Mouse (Mus musculus) liver, adult (tissue): ENCODE measurements around the gene Ppp1r37.

ENCODE experiments used
- GATA4 ChIP-seq: IDR thresholded peaks from 2 replicates; pipeline ENCODE4 v1.6.1; 2014; ENCODE audit warnings: mild to moderate bottlenecking, low read length; ENCODE audit not compliant: insufficient replicate concordance

The Ppp1r37 gene

GRCm38 (mm10) chr7:19562643-19563410 is at the start of gene Ppp1r37:
Gene Ppp1r37 (minus strand): TSS chr7:19563076.
- no peak for TF ChIP-seq GATA4

GRCm38 (mm10) chr7:19610969-19611368 is 48.1 kb upstream of the Ppp1r37 start:
- TF ChIP-seq GATA4: no peak

- TF ChIP-seq GATA4: no peak
These were observed 46.9 kb upstream of the Ppp1r37 start for GRCm38 (mm10) chr7:19609641-19610332.

GRCm38 (mm10) chr7:19607291-19607690 is 44.4 kb upstream of the Ppp1r37 start:
- TF ChIP-seq GATA4: no peak

- no peak for TF ChIP-seq GATA4
These were observed 41.2 kb upstream of the Ppp1r37 start, which contains the start of gene Clasrp for GRCm38 (mm10) chr7:19603849-19604605. Gene Clasrp (minus strand): TSS chr7:19604486.

- no peak for TF ChIP-seq GATA4
These were observed 40.2 kb upstream of the Ppp1r37 start for GRCm38 (mm10) chr7:19603055-19603454.

GRCm38 (mm10) chr7:19600562-19600961 is 37.7 kb upstream of the Ppp1r37 start:
- no peak for TF ChIP-seq GATA4

- no peak for TF ChIP-seq GATA4
These were observed 30.3 kb upstream of the Ppp1r37 start for GRCm38 (mm10) chr7:19593061-19593730.

- no peak for TF ChIP-seq GATA4
These were observed 27.0 kb upstream of the Ppp1r37 start for GRCm38 (mm10) chr7:19589917-19590316.

- TF ChIP-seq GATA4: no peak
These were observed 26.3 kb upstream of the Ppp1r37 start for GRCm38 (mm10) chr7:19589207-19589606.

- no peak for TF ChIP-seq GATA4
These were observed 23.4 kb upstream of the Ppp1r37 start for GRCm38 (mm10) chr7:19586269-19586668.

- no peak for TF ChIP-seq GATA4
These were observed 17.8 kb upstream of the Ppp1r37 start for GRCm38 (mm10) chr7:19580634-19581033.

GRCm38 (mm10) chr7:19579751-19580150 is 16.9 kb upstream of the Ppp1r37 start:
- TF ChIP-seq GATA4: no peak

GRCm38 (mm10) chr7:19578436-19578835 is 15.6 kb upstream of the Ppp1r37 start:
- TF ChIP-seq GATA4: no peak

- no peak for TF ChIP-seq GATA4
These were observed 15.1 kb upstream of the Ppp1r37 start for GRCm38 (mm10) chr7:19577877-19578414.

GRCm38 (mm10) chr7:19577141-19577852 is 14.4 kb upstream of the Ppp1r37 start, which contains the start of the genes Zfp296 and Gemin7:
Gene Zfp296 (plus strand): TSS chr7:19577287.
Gene Gemin7 (minus strand): TSS chr7:19577595.
- TF ChIP-seq GATA4: no peak
